Mouse (Mus musculus) megakaryocyte, adult 5-6 weeks (primary cell): ENCODE measurements at regions not wholly inside any gene's neighbourhood (a gene's known extent, or its start where the extent isn't known, plus 50 kb on each side); places are given as distances from the start of the nearest gene placed in this dataset.
"Not testable (repeated sequence)": the region's sequence is repeated elsewhere in the genome, so short reads cannot be mapped to it uniquely, and the experiment has no call there.

ENCODE experiments used
- ATAC-seq: 2 replicates; pipeline ENCODE4 v1.8.0; 2016; ENCODE audit warnings: mild to moderate bottlenecking, inconsistent platforms; ENCODE audit not compliant: poor library complexity, severe bottlenecking

DNA sequence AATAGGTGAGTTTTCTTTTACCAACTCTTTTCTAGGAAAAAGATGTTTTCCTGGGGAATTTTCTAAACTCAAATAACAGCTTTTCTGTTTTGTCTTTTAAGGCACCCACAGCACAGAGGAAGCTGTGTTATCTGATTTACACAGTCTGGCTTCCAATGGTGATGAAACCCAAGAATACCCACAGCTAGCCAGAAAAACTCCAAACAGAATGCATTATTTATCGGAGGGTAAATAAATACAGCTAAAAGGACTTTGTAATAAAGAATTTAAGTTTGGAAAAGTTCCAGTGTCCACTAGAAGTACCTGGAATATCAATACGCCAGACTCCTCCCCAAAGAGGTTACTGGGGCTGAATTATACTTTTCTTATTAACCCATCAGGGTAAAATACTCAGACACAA, 123.7 kb downstream of the Car2 start:
- ATAC-seq: no peak

DNA sequence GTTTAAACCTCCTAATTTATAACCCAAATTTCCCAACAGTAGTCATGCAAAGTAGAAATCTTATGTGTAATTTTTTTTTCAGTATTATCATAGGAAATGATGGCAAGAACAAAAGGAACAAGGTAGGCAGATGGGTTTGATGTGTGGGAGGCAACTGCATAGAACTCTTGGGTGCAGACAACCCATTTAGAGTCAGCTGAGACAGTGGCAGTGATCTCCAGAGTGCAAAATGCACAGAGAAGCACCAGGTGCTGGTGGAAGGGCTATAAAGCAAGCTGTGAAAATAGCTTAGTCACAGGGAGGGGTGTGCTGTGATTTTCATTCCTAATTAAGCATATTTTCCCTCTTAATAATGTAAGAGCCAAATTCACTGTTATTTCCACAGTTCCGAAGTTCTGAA, 130.5 kb downstream of the Car2 start:
- no peak for ATAC-seq

DNA sequence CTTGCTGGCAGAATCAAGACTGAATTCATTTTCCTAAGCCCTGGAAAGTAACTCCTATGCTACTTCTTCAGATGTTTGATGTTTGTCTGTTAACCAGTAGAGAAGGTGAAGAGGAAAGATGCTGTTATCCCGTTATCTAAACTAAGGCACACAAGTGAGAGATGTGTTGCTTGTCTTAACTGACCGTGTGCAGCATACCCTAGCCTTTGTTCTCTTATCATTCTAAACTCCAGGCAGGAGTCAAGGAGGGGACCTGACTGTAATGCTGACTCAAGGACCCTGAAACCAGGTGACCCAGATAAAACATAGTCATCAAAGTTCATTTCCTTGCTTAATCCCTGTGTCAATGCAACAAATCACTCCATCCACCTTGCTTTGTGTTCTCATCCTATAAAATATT, 136.7 kb downstream of the Car2 start:
- no peak for ATAC-seq

DNA sequence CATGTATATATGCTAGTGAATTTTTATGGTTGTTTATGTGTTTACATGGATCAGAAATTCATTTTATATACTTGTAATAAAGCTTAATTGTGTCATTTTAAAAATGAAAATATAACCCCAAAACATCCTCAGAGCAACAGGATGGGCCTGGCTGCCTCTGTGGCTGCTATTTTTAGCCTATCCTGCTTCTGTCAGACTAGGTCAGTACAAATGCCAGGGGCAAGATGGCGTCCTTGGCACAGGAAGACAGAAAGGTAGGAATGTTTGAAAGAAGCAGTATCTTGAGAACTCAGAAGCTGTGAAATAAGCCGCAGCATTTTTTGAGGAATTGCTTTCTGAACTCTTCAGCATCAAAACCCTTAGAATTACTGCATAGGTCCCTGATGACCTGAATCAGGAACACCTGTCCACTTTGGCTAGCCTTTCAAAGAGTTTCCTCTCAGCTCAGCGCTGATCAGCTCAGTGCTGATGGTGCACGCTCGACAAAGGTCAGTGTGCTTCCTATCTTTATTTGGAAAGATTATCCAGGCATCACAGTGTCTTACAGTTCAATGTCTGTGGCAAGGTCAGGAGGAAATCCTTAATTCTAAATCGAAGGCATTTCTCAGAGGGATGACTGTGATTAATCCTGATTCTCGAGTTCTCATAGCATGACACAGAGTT, 154.9 kb downstream of the Car2 start:
- no peak for ATAC-seq

DNA sequence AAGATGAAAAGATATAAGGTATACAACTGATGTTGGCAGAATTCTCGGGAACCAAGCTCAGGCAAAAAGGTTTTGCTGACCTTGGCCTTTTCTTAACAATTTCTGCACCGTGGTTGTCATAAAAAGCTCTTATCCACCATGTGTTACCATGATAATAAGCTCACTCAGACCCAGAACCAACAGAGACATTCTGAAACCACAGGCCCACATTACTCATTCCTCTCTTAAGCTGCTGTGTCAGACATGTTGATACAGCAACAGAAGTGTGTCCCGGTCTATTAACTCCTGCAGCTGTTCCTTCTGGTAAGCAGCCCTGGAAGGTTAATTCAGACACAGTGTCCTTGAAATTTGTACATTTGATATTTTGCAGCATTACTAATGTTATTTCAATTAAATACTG, 167.9 kb downstream of the Car2 start:
- ATAC-seq: no peak

DNA sequence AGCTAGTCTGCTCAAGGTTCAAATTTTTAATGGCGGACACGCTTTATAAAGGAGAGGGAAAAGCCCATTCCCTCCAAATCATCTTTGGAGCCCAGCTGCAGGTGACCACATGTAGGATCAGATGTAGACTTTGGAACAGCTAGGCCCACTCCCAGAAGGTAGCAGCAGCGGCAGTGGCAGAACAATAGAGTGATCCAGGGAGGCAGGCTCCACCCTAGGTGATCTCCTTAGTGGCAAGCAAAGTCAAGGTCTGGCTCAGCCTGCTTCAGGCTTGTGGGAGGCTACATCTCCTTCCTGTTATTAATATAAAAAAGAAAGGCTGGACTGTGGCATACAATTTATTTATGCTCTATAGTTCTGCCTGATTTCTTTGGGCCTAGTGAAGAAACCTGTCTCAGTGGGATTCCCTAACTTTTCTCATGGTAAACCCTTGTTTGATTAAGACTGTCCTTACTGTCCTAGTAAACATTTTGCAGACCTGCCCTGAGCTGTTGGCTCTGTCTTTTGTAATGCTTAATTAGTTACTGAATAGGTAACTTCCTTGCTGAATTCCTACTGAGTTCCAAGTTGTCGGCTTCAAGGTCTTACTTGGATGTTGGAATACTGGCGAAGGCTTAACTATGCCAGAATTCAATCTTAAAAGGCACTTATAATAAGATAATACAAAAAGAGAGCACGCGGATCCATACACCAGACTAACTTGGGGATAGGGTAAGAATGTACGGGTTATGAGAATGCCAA, 169.6 kb downstream of the Car2 start:
- not testable (repeated sequence) for ATAC-seq

DNA sequence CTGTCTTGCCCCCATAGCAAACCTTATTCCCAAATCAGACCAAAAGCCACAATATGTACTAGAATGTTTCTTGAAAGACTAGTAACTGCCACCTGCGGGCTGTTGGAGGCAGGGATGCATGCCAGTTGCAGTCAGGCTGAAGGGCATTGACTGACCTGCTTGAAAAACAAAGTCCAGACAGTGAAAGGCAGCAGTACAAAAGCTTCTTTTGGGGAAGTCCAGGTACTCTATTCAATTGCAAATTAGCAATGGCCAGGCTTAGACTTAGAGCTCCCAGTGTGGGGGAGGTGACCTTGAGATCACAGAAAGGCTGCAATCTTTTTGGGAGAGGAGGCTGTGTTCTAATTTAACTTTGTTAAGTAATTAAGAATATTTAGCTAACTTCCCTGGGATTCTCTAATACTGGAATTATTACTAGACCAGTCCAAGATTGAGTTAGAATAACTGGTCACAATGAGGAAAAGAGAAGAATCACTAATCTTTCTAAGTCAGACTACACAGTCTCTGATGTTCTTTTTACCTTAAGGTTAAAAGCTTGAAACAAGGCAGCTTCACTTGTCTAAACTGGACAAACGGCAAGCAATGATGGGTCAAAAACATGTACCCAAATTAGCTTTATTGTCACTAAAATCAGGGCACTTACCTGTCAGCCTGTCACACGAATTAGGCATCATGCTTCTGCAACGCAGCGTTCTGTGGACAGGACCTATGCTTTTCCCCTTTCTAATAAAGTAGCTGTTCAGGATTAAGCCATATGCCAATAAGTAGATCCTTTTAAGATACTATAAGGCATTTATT, 170.9 kb downstream of the Car2 start:
- not testable (repeated sequence) for ATAC-seq

DNA sequence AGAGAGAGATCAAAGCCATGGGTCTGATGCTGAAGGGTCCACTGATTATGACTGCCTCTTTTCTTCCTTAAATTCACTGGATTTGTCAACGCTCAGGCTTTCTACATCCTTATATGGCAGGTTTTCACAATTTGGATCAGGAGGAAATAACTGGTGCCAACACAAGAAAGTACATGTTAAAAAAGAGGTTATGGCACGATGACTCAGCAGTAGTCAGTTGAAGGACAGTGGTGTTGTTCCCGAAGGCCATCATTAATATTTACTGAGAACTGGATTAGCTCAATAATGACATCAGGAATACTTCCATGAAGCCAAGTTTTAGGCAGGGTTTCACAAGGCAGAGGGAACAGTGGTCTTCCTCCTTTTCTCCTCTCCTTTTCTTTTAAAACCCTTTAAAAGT, 179.6 kb downstream of the Car2 start:
- no peak for ATAC-seq

DNA sequence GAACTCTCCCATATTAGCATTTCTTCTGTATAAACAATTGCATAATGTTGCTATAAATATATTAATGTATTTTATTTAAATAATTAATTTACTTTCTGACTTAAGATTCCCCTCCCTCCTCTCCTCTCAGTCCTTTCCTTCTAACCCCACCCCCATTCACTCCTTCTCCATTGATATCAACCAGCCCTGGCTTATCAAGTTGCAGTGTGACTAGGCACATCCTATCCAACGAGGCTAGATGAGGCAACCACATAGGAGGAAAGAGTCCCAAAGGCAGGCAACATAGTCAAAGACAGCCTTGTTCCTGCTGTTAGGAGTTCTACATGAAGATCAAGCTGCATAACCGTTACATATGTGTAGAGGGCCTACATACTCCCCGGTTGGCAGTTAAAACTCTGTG, 182.2 kb downstream of the Car2 start:
- no peak for ATAC-seq

DNA sequence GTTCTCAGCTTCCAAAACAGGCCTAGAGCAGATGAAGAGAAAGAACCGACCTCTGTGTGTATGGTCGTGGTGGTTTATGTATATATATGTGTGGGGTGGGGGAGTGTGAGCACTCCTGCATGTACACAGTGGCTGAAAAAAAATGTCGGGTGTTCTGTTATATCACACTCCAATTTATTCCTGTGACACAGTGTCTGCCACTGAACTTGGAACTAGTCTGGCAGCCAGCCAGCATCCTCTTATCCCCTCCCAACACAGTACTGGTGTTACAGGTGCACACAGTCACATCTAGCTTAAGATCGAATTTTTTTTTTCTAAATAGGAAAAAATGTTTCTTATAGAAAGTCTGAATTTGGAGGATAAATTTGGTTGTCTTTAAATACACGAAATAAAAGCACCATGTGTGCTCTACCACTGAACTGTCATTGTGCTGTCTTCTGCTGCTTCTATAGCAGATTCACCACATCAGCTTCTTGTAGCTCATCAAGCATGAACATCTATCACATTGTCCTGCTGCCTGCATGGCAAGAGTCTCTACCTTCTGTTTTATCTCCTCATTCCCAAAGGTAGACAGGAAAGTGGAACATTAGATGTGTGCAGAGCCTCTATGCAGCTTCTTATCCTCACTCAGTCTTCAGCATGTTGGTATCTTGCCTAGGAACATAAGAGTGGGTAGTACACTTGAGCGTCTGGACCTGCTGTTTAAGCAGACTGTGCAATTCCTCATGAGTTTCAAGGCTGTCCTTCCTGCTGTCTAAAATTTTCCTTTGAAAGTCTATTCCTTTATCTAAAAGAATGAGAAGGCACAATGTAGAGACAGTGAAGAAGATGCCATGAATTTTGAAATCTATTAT, 185.2 kb downstream of the Car2 start:
- no peak for ATAC-seq

DNA sequence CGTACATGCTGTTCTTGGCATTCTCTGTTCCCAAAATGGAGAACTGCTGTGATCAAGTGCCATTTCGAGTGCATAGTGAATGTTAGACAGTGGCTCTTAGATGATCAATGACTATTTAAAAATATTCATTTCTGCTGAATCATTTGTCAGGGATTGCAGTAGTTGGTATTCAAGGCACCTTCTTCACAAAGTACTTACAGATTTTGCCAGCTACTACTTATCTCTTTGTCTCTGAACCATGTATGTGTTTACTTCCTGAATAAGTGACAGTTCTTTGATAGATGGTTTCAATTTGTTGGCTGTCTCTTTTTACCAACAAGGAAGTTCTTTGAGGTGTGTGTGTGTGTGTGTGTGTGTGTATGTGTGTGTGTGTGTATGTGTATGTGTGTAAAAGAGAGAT, 187.3 kb downstream of the Car2 start:
- ATAC-seq: no peak

DNA sequence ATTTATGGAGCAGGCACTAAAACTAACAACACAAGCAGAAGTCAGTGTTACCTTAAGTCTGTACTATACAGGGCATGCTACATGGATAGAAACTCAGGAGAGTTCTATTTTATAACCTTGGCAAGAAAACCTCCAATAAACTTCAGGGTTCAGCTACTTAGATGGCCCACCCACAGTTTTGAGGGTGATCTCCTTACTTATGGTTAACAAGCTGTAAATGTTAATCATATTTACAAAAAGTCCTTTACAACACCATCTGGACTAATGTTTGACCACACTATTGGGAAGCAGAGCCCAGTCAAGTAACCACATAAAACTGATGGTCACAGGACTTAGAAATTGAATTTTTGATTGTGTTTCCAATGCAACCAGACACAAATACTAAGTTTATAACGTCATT, 187.8 kb downstream of the Car2 start:
- ATAC-seq: no peak

DNA sequence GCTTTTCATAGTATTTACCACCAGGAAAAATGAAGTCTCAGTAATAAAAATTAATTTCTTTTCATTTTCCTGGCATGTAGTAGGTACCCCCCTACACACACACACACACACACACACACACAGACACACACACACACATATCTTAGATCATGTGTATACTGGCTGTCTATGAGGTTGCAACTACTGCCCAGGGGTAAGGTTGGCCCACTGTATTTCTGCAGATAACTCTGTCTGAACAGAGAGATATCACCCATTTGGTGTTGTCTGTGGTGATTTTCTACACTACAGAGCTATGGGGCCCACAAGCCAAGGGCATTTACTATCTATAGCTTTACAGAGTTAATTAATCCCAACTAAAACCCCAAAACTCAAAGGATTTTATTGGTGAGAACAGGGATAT, 188.9 kb downstream of the Car2 start:
- no peak for ATAC-seq

DNA sequence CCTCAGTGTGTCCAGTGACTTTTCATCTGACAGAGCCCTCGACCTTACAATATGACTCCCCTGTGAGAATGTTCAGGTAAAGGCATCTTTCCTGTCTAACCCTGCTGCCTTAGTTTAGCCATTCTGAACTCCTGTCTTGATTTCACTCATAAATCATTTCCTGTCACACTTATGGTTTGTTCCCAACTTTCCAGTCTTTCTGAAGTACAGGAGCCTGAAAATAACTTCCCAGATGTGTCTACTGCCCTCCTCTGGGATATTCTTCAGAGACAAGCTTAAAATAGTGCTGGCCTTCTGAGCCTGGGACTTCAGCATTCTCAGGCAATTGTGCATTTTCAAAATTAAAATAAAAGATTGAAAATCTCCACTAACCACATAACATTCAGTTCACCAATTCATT, 204.1 kb downstream of the Car2 start:
- no peak for ATAC-seq

DNA sequence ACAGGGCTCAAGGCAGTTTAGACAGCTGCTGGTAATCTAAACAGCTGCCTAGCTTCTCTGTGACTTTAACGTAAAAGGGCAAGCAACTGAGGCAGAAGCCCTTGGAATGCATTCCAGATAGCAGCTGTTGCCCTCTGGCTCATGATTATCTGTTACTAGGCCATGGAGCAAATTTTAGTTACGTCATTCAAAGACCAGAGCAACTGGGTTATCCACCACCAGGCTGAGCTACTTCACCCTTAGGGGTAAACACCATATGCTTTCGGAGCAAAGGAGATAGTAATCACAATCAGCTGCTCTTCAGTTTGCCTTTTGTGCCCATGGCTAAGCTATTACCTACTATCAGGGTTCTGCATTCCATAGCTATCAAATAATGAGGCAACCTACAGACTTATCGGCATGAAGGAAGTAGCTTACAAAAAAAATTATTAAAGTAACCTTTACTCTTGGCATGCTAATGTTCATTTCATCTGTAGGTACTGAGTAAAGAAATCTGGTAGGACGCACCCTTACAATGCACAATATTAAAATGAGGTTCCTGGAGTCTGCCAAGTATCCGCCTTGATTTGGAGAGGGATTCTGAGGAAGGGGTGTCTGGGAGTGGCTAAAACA, 212.2 kb downstream of the Car2 start:
- no peak for ATAC-seq

DNA sequence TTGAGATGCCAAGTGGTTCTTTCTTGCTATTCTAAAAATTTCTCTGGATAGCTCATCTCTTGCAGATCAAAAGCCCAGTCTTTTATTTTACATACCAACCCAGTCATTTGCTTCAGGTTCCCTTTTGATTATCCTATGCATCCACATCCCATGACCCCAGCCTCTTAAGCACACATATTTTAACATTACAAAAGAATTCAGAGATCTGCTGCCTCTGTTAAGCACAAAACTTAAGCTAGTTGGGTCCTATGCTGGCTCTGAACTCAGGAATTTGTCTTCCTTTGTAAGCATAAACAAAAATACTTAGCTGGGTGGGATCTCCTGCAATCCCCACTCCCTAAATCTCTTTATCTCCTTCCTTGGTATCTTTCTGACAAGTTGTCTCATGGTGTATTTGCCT, 212.9 kb downstream of the Car2 start:
- no peak for ATAC-seq

DNA sequence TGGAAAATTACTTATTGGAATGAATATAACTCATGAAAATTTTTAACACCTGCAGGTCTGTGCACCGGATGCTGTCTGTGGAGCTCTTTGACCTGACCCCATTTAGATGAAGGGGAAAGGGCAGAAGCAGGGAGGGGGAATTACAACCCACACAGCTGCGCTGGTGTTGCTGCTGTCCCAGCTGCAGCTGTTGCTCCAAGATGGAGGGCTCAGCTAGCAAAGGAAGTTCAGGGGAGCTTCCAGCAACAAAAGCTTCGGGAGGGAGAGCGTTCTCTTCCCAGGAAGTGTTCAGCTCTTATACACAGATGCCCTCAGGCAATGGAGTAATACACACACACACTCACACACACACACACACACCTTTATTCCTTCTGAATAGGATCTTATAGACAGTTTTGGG, 219.6 kb downstream of the Car2 start:
- no peak for ATAC-seq

DNA sequence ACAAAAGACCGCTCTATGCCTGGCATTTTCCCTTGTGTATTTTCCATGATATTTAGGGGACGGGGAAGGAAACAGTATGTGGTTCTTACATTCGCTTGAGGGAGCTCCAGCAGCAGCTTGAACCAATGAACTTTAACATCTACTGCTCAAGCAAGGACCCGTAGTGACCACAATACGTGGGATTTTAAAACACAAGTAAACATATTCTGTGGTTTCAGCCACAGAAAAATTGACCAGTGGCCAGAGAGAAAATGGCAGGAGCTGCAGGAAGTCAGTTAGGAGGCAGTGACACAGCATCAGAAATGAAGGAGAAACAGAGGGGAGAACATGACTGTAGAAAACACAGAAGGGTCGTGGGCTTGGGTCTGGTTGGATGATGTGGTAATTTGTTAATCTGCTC, 220.2 kb downstream of the Car2 start:
- ATAC-seq: no peak

DNA sequence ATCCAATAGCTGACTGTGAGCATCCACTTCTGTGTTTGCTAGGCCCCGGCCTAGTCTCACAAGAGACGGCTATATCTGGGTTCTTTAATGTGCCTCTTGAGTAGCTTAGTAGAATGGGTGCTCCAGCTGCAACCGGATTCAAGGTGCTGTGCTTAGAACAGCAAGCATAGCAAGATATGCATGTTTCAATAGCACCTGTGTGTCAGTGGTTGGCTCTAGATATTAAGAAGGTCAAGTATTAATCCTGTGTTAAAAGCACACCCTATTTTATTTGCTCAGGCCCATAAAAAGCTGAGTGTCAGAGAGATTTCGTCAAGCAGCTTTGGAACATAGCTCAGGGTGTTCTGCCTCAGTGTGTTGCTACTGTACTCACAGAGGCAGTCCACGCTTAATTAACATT, 221.2 kb downstream of the Car2 start:
- no peak for ATAC-seq

DNA sequence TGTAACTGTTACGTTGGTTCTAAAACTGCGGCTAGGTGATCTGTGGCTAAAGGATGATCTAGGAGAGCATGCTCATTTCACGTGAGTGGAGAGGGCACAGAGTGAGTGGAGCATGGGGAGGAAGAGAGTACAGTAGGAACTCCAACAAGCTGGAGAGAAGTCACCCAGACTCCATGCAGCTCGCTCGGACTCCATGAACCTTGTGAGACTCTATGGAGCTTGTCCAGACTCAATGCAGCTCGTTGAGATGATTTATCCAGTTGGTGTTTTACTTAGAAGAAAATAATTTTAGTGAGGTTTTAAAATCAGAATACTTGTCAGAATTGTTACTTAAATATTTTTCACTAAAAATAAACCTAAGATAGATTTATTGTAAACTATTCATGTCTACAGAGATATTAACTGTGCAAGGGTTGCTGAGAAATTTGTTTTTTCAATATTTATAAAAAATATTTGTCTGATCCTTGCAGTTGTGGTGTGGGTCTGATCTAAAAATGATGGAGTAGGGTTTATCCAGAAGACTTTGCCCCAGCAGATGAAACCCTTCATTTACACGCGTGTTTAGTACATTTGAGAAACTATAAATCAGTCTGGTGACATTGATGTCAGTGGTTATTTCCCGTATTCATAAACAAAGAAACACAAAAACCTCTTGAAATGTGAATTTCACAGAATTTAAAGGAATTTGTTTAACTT, 222.3 kb downstream of the Car2 start:
- no peak for ATAC-seq
